Mouse (Mus musculus): ENCODE results near the gene Ogfrl1.

The Ogfrl1 gene

DNA sequence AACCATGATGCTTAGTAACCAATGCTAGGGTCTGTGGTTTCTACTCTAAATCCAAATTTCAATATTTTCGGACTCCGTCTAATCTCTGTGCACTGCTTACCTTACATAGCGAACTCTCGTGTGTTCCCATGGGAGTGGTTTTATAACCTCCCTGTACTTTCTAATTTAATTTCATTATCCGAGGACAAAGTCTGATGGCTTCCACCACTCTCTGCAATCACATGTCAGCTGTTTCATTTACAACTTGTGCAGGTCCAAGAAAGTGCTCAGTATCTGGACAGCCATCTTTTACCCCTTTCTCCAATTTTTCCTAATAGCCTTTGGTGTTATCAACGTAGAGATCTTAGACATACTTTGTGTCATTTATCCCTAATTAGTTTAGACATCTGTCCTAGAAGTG is 44.7 kb downstream of the Ogfrl1 start:
- no peak for DNase-seq (ENCODE audit: low read depth, low spot score)

DNA sequence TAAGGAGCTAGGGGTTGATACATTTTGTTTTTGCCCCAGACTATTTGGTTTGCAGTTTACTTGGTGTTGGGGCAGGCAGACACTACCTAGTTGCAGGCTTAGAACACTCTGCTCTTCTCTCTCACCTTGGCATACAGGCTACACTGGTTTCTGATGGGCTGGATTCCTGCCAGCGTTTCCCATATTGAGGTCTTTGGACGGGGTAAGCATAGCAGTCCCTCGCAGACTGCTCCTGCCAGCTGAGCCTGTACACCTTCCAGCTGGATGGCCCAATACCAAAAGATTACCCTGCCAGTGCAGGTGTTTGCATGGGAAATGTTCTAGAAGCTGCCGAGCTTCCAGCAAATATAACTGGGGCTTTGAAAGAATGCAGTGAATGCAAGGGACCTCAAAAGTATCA is 45.8 kb downstream of the Ogfrl1 start:
- no peak for DNase-seq (ENCODE audit: low read depth, low spot score)

DNA sequence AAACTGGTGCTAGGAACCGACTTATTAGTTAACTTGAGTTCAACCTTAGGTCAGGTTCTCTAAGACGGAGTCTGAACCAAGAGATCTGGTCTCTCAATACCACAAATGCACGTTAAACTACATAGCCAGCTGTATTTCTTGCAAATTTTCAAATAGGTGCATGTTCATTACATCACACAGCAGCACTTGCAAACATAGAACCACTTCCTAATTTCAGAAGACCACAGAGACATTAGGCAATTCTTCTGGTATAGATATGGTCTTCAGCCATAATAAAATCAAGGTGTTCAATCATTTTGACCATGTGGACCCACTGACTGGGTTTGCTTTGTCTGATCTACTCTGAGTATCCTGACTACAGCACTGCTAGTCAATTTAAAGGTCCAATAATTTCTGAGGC is 51.9 kb downstream of the Ogfrl1 start:
- DNase-seq (ENCODE audit: low read depth, low spot score) = no peak

DNA sequence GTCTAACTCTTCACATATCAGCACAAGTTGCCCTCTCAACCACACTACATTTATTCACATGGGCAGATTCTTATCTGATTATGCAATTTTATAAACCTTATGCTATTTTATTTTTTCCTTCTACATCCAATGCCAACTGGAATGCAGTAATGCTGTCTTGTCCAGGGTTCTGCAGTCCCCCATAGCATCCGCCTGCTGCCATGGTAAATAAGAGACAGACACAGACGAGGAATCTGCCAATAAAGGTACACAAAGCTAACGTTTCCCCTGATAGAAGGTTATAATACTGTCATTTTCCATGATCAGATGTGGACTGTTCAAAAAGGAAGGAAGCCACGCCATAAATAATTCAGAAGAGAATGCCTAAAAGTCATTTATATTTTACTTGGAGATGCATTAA is 54.7 kb downstream of the Ogfrl1 start:
- no peak for DNase-seq (ENCODE audit: low read depth, low spot score)

DNA sequence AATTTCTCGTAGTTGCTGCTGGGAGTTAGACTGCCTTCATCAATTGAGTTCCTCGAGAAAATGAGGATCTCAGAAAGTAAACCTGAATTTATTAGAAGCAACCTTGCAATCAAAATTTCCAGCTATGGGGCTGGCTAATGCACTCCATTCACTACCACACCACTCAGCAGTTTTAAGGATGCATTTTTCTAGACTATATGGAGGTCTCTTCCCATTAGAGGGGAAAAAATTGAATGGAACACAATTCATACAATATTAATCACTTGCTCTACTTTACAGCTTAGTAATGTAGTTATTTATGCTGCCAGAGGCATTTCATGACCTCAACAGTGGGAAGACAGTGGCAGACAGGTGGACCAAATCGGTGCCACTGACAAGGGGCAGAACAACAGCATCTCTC is 55.3 kb downstream of the Ogfrl1 start:
- no peak for DNase-seq (ENCODE audit: low read depth, low spot score)

DNA sequence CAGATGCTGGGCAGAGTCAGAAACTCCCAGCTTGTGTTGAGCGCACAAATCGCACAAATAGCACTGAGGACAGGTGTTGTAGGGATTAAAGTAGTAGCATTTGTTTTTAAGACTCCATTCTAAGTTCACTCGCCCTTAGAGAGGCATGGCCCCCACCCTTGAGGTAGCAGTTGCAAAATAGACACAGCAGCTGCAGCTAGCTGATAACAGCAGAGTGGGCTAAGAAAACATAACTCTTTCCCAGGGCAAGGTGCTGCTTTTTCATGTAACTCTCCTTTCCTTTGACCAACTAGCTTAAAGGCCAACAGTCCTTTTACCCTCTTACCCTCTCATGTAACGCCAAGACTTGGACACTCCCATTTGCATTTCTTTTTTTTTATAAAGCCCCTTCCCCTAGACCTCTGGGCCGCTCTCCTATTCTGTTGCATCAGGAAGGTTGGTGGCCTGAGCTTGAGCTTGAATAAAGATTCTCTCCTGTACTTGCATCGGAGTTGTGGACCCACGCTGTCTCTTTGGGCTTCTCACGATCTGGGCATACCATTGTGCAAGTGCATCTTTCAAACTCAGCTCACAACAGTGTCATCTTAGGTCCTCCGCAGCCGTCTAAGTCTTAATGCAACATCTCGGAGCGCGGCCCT is 61.7 kb downstream of the Ogfrl1 start:
- no peak for DNase-seq (ENCODE audit: low read depth, low spot score)

DNA sequence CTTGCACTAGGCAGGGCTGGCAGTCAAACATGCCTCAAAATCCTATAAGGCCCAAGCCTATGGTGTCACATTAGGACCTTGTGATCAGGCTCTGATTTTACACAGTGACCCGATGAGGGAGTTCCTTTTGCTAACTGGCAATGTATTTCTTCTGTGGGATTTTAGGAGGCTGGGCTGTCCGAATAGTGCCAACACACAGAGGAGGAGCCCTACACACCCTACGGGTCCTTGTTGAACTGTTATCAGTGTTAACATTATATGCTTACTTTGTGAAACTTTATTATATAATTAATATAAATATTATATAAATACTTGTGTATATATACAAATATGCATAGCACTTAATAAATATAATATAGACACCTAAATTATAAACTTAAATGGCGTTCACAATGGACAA is 62.5 kb downstream of the Ogfrl1 start:
- DNase-seq (ENCODE audit: low read depth, low spot score) = no peak

DNA sequence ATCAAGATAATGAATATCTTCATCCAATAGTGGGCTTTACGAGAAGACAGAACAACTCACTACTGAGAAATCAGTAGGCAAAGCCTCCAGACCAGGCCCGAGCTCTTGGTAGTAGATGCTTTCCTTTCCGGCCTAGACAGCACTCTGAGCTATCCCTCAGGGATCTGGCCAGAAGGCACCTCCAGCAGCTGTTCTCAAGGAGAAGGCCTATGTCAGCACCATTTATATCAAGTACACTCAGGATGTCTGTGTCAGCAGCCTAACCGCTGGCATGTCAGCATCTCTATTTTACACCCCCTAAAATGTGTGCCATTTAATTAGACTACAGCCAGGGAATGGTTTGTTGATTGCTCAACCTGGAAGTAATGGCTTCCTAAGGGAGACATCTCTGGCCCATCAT is 65.4 kb downstream of the Ogfrl1 start:
- no peak for DNase-seq (ENCODE audit: low read depth, low spot score)

DNA sequence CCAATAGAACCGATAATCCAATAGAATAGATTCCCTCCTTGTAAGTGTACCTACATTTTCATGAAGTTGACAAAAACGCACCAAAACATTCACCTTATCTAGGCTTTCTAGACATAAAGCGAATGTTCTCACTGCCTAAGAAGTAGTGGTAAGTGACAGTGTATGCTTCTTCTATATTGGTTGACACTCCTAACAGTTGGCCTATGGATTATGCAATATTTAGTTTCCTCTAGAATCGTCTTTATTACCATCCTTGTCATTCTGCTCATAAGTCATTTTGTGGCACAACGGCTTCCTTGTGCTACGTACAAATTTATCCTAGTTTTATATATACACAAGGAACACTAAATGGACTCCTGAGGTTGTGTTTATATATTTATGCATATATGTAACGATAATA is 72.4 kb downstream of the Ogfrl1 start:
- DNase-seq (ENCODE audit: low read depth, low spot score) = no peak

DNA sequence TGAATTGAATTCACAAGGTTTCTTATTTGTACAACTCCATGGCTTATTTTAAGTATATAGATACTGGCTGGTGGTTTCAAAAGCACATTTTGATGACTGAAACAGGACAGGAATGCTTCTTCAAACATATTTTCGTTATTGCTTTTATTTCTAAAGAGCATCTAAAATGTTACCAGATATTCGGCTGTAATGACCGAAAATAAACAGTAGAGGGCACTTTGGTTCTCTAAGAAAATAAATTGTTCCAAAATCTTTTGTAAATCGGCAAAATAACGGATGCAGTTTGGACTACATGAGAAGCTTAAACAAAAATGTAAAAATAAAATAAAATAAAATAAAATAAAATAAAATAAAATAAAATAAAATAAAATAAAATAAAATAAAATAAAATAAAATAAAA is 73.3 kb downstream of the Ogfrl1 start:
- peak; percentile 26 for DNase-seq (ENCODE audit: low read depth, low spot score)

DNA sequence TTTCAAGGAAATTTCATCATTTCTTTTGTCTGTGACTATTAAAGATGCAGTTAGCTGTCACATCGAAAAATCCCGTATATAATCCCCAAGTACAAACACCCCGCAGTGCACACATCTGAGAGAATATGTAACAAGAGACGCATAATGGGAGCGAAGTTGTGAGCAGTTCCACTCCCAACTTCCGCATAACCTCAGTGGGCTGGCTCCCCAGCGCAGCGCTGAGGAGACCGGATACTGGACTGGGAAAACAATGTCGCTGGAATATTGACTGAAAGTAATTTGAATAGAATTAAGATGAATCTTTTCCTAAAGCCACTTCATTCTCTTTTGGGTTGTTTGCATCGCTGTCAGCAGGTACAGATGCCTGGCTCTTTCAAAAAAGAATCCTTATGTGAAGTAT is 74.3 kb downstream of the Ogfrl1 start:
- DNase-seq (ENCODE audit: low read depth, low spot score) = no peak

DNA sequence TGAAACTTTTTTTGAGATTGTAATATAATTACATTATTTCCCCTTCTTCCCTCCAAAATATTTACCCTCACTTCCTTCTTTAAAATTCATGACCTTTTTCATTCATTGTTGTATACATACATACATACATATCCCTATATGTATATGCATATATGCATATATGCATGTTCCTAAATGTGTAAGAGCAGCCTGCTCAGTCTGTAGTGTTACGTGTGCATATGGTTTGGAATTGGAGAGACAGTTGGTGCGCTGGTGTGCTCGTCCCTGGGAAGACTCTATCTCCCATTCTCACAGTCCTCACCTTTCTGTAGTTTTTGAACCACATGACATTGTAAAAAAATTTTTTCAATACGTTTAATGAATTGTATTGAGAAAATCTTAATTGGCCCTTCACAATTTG is 75.4 kb downstream of the Ogfrl1 start:
- no peak for DNase-seq (ENCODE audit: low read depth, low spot score)

DNA sequence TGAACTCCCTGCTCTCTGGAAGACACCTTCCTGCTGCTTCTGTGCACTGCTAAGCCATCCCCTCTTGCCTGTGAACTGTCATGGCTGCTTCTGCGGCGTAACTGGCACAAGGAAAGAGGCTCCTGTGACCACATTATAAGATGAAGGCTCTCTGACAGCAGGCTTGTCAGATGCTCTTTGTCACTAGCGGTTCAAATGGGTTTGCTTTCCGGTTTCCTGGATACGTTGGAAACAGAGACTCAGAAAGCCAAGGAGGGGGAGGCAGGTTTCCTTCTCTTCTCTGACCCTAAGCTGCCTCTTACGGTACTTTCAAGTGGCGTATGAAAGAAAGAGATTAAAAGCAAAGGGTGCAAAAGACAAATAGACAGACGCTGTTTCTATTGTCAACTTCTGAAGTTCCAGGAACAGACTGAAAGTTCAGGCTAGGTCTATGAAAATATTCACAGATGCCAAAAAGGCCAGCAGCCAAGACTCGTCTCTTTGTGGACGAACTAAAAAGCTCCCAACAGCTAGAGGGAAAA is 76.2 kb downstream of the Ogfrl1 start:
- DNase-seq (ENCODE audit: low read depth, low spot score) = no peak

DNA sequence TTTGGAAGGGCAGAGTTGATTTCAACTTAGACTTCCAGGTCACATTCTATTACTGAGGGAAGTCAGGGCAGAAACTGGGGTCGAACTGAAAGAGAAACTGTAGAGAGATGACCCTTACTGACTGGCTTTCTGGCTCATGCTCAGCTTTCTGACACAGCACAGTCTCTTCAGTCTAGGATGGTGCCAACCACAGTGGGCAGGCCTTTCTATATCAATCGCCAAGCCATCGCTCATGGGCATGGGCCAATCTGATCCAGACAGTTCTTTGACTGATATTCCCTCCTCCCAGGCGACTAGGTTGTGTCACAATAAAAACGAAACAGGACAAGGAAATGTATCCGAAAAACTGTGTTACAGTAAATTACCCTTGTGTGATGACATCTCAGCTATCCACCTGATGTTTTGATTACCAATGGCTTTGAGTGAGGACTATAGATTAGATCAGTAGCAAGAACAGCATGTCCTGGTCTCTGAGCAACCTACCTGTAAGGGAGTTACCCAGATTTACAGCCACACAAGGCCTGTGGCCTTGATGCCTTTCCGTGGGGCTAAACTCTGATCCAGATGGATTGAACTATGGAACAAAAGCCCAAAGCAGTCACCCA is 76.9 kb downstream of the Ogfrl1 start:
- DNase-seq (ENCODE audit: low read depth, low spot score) = no peak
